Mouse (Mus musculus): ENCODE results near the gene Usp7. TPM values are rescaled to one million over a fixed set of nuclear protein-coding genes. Genes with fewer than 3 reads are reported as not detected.
"Not testable (repeated sequence)": the region's sequence is repeated elsewhere in the genome, so short reads cannot be mapped to it uniquely, and the experiment has no call there.

Gene Usp7
- polyA plus RNA-seq, 1 experiment: 61.2 TPM

GRCm38 (mm10) chr16:8734693-8735092 lies 57.4 kb downstream of the Usp7 start:
- no peak for TF ChIP-seq POLR2A (IDR thresholded peaks at IDR 0.05; ENCODE audit: borderline replicate concordance, low read depth, low read length)
- TF ChIP-seq CTCF (IDR thresholded peaks at IDR 0.05; ENCODE audit: low read depth, low read length): no peak
- peaks cover 40% of the 10 kb centered on the region for H3K4me1 ChIP-seq (ENCODE audit: control insufficient read depth, insufficient read depth, low read length)

GRCm38 (mm10) chr16:8733624-8734023 lies 58.5 kb downstream of the Usp7 start:
- TF ChIP-seq POLR2A (IDR thresholded peaks at IDR 0.05; ENCODE audit: borderline replicate concordance, low read depth, low read length) (no peak), CTCF (IDR thresholded peaks at IDR 0.05; ENCODE audit: low read depth, low read length) (no peak)
- H3K27ac ChIP-seq (ENCODE audit: insufficient read depth, low read depth, low read length): no peak overlapping the region
- peaks cover 41% of the 10 kb centered on the region for H3K4me1 ChIP-seq (ENCODE audit: control insufficient read depth, insufficient read depth, low read length)
- H3K4me3 ChIP-seq (ENCODE audit: insufficient read depth, low read length): no peak overlapping the region

More at GRCm38 (mm10) chr16:8734693-8735092, 57.4 kb downstream of the Usp7 start:
- Histone ChIP-seq H3K27ac (ENCODE audit: insufficient read depth, low read depth, low read length) (no peak overlapping the region), H3K4me3 (ENCODE audit: insufficient read depth, low read length) (no peak overlapping the region)

- H3K4me1 ChIP-seq (ENCODE audit: control insufficient read depth, insufficient read depth, low read length): peaks cover 44% of the 10 kb centered on the region
- H3K4me3 ChIP-seq (ENCODE audit: insufficient read depth, low read length); H3K27ac ChIP-seq (ENCODE audit: insufficient read depth, low read depth, low read length): not testable (repeated sequence)
Measured at GRCm38 (mm10) chr16:8732450-8732849, 59.7 kb downstream of the Usp7 start.

- Histone ChIP-seq H3K27ac (ENCODE audit: insufficient read depth, low read depth, low read length) (no peak overlapping the region), H3K4me1 (ENCODE audit: control insufficient read depth, insufficient read depth, low read length) (peaks cover 45% of the 10 kb centered on the region), H3K4me3 (ENCODE audit: insufficient read depth, low read length) (no peak overlapping the region)
- no peak for TF ChIP-seq POLR2A (IDR thresholded peaks at IDR 0.05; ENCODE audit: borderline replicate concordance, low read depth, low read length)
- no peak for TF ChIP-seq CTCF (IDR thresholded peaks at IDR 0.05; ENCODE audit: low read depth, low read length)
Measured at GRCm38 (mm10) chr16:8731630-8732029, 60.5 kb downstream of the Usp7 start.

- H3K4me1 ChIP-seq (ENCODE audit: control insufficient read depth, insufficient read depth, low read length): peaks cover 32% of the 10 kb centered on the region
- TF ChIP-seq POLR2A (IDR thresholded peaks at IDR 0.05; ENCODE audit: borderline replicate concordance, low read depth, low read length) (no peak), CTCF (IDR thresholded peaks at IDR 0.05; ENCODE audit: low read depth, low read length) (no peak)
- H3K27ac ChIP-seq (ENCODE audit: insufficient read depth, low read depth, low read length): no peak overlapping the region
- H3K4me3 ChIP-seq (ENCODE audit: insufficient read depth, low read length): no peak overlapping the region
Measured at GRCm38 (mm10) chr16:8728111-8728748, 63.9 kb downstream of the Usp7 start.

GRCm38 (mm10) chr16:8725807-8726206 lies 66.3 kb downstream of the Usp7 start:
- Histone ChIP-seq H3K4me1 (ENCODE audit: control insufficient read depth, insufficient read depth, low read length) (peaks cover 20% of the 10 kb centered on the region), H3K4me3 (ENCODE audit: insufficient read depth, low read length) (no peak overlapping the region), H3K27ac (ENCODE audit: insufficient read depth, low read depth, low read length) (no peak overlapping the region)
- TF ChIP-seq CTCF (IDR thresholded peaks at IDR 0.05; ENCODE audit: low read depth, low read length) (no peak), POLR2A (IDR thresholded peaks at IDR 0.05; ENCODE audit: borderline replicate concordance, low read depth, low read length) (no peak)

GRCm38 (mm10) chr16:8724031-8724430 lies 68.1 kb downstream of the Usp7 start:
- TF ChIP-seq CTCF (IDR thresholded peaks at IDR 0.05; ENCODE audit: low read depth, low read length): no peak
- no peak for TF ChIP-seq POLR2A (IDR thresholded peaks at IDR 0.05; ENCODE audit: borderline replicate concordance, low read depth, low read length)
- Histone ChIP-seq H3K27ac (ENCODE audit: insufficient read depth, low read depth, low read length) (no peak overlapping the region), H3K4me1 (ENCODE audit: control insufficient read depth, insufficient read depth, low read length) (peaks cover 11% of the 10 kb centered on the region), H3K4me3 (ENCODE audit: insufficient read depth, low read length) (no peak overlapping the region)

GRCm38 (mm10) chr16:8720447-8720846 lies 71.7 kb downstream of the Usp7 start:
- H3K4me1 ChIP-seq (ENCODE audit: control insufficient read depth, insufficient read depth, low read length): no peaks in the 10 kb centered on the region
- TF ChIP-seq POLR2A (IDR thresholded peaks at IDR 0.05; ENCODE audit: borderline replicate concordance, low read depth, low read length) (no peak), CTCF (IDR thresholded peaks at IDR 0.05; ENCODE audit: low read depth, low read length) (no peak)
- no peak overlapping the region for H3K27ac ChIP-seq (ENCODE audit: insufficient read depth, low read depth, low read length)
- no peak overlapping the region for H3K4me3 ChIP-seq (ENCODE audit: insufficient read depth, low read length)

GRCm38 (mm10) chr16:8717744-8718143 lies 74.4 kb downstream of the Usp7 start:
- Histone ChIP-seq H3K4me3 (ENCODE audit: insufficient read depth, low read length) (no peak overlapping the region), H3K27ac (ENCODE audit: insufficient read depth, low read depth, low read length) (no peak overlapping the region), H3K4me1 (ENCODE audit: control insufficient read depth, insufficient read depth, low read length) (no peaks in the 10 kb centered on the region)
- TF ChIP-seq CTCF (IDR thresholded peaks at IDR 0.05; ENCODE audit: low read depth, low read length) (no peak), POLR2A (IDR thresholded peaks at IDR 0.05; ENCODE audit: borderline replicate concordance, low read depth, low read length) (no peak)

GRCm38 (mm10) chr16:8716300-8716699 lies 75.8 kb downstream of the Usp7 start:
- Histone ChIP-seq H3K27ac (ENCODE audit: insufficient read depth, low read depth, low read length) (no peak overlapping the region), H3K4me3 (ENCODE audit: insufficient read depth, low read length) (no peak overlapping the region), H3K4me1 (ENCODE audit: control insufficient read depth, insufficient read depth, low read length) (no peaks in the 10 kb centered on the region)
- no peak for TF ChIP-seq POLR2A (IDR thresholded peaks at IDR 0.05; ENCODE audit: borderline replicate concordance, low read depth, low read length)
- TF ChIP-seq CTCF (IDR thresholded peaks at IDR 0.05; ENCODE audit: low read depth, low read length): no peak
